Mouse (Mus musculus): Measurements from ENCODE around the gene Notch1.

Notch1 gene

DNA sequence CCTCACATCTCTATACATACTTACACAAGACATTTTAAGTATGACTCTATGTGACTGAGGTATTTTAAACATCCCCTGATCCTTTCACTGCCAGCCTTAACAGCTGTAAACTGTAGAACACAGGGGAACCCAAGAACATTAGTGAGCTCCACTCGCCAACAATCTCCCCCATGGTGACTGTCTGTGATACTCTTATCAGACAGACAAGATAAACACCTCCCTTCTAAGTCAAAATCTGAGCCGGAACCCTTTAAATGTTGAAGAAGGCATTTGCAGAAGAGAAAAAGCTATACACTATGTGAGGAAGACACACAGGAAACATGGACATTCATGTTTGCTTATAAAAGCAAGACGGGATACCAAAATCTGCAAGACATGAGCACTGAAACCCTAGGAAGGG, 72.6 kb downstream of the Notch1 start:
- no peak for DNase-seq

DNA sequence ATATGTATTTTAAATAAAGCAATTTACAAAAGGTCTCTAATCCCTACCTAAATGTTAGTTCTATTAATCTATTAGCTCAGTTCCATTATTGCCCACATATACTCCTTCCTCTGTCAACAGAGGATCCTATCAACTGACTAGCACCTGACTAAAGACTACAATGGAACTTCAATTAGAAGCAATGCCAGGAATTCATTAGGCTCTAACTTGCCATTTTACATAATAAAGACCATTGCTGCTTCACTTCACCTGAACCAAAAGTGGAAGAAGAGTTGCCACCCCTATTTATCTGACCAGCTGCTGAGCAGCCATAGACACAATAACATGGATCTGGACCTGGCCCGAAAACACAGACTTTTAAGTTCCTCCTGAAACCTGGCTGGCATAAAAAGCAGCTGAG, 73.6 kb downstream of the Notch1 start:
- DNase-seq = no peak

DNA sequence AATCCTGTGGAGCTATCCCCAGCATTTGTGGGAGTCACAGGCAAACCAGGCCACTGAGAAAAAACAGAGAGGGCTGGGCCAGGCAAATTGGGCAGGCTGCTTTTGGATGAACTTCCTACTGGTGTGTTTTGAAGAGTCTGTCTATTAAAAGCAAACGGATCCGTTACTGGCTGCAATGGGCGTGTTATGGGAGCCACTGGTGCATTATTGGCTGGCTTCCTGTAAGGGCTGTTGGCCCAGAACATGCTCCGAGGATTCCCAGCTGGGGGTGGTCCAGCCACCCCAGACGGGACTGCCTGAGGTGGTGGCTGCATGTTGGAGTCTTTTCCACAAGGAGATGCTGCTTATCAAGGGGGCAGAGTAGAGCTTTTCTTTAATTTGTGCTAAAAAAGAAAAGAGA, 74.8 kb downstream of the Notch1 start:
- no peak for DNase-seq

DNA sequence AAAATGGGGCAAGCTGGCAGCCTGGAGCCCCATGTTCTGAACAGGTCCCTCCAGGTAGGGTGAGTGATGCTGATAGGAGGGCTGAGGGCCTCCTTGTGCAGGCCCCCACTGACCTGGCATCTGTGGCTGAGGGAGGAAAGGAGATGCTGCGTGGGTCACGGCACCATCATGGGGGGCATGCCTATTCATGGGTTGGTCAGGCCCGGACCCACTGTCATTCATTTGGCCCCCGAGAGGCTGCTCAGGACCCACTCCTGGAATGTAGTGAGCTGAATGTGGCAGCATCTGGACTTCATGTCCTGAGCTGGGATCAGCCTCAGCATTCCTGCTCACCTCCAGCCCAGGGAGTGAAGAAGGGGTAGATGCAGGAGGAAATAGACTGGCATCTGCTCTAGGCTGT, 75.2 kb downstream of the Notch1 start:
- no peak for DNase-seq

DNA sequence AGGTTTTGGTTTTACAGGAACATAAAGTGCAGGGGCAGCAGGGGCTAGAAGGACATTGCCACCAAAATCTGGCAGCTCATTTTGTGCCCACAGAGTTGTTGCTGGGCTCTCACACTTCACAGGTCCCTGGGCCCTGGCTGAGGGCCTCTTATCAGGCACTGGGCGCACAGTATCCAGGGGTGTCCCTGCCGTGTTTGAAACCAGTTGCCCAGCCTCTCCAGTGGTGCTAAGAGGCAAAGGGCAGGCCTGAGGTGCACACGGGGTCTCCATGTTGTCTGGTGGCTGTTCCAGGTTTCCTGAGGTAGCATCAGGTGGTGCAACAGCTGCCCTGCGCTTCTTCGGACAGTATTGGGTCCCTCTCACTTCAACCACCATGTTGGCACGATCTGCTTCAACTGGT, 76.8 kb downstream of the Notch1 start:
- no peak for DNase-seq

DNA sequence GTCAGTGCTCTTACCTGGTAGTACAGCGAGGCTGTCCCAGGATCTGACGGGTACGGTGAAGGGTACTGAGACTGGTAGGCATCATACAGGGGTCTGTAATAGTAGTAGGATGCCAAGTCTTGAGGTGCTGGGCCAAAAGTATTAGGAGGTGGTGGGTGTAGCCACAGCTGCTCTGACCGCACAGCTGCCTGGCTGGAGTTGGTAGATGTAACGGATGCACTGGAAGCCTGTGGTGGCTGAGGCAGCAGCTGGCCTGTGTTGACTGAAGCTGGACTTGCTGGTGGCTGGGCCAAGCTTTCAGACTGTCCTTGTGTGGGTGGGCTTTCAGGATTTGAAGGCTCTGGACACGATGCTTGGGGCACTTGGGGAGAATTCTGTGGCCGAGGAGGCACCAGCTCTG, 78.1 kb downstream of the Notch1 start:
- DNase-seq = no peak

DNA sequence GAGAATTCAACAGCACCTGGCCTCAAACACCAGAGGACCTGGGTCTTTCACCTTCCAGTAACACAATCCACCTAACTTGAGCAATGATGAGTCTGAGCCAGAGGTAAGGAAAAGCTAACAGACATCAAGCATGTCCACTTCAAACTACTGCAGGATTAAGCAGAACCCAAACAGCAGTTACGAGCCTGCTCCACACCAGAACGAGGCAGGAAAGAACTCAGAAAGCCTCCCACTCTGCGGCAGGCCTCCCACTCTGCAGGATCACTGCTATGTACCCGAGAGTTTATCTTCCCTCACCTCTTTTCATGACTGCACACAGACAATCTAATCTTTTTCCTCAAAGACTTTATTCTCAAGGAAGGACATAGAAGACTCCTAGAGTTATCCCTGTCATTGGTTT, 79.2 kb downstream of the Notch1 start:
- no peak for DNase-seq

DNA sequence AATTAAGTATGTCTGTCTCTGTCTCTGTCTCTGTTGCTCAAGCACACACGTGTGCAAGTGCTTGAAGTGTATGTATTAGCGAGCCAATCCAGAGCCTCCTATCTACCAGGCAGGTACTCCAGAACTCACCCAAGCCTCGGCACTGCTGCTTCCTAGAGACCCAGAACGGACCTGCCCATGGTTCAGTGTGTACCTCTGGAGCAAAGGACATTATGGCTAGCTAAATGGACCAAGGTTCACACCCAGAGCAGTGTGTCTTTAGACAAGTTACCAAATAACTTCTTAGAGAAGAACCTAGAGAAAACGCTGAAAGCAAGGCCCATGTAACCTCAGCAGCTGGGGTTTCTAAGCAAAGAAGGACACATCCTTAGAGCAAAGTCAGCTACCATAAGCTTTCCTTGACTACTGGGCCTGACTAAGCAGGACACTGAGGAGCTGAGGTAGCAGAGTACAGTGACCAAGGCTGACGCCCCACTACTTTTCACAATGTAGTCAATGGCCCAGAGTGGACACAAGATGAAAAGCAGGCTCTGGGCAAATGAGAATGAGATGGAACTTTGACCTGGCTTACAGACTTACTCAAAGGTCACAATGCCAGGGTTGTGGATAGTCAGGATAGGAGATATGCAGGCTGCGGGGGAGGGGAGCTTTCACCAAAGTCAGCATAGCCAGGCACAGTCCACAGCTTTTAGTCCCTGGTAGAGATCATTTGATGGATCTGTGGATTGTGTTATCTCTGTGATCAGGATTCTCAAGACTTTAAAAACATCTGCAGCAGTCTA, 81.5 kb downstream of the Notch1 start:
- no peak for DNase-seq

DNA sequence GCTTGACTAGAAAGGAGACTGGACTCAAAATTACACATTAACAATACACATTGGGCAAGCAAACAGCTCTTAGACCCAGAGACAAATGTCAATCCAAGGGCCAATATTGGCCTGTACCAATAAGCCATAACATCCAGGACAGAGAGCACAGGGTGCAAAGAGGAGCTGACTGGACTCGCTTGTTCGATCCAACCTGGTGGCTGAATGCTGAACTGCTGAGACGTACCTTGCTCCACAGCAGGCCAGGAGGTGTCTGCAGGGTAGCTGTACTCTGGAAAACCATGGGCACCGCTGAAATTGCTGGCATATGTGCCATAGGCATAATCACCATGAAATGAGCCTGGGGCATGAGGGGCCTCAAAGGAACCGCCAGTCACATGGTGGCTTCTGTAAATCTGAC, 86.6 kb downstream of the Notch1 start:
- DNase-seq = no peak

DNA sequence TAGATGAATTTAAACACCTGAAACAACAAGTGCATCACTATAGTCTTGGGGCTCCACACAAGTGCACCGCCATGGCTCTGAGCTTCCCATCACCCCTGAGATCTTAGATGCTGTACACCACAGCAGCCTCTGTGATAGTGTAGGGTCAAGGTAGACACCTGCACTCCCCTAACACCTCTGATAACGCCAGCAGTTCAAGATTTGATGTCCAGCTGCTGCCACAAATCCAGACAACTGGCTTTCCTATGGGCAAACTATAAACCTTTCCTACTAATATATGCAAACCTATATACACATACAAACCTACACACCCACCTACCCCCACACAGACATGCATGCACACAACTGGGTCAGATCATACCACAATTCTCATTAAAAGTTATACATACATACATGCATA, 91.9 kb downstream of the Notch1 start:
- no peak for DNase-seq

DNA sequence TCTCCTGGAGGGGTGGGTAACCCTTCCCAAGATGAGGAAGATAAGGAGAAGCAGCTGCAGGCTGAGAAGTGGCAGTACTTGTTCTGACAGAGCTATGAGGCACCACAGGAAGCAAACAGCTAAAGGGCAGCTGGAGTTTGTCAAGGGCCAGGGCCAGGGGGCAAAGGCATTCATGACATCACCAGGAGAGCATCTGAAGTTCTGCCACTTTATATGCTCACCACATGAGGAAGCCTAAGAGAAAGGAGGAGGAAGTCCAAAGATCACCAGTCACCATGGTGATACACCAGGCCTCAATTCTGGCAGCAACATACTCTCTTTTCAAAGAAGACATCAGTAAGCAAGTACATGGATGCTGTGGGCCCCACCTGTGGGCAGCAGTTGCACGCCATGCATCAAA, 93.4 kb downstream of the Notch1 start:
- no peak for DNase-seq

DNA sequence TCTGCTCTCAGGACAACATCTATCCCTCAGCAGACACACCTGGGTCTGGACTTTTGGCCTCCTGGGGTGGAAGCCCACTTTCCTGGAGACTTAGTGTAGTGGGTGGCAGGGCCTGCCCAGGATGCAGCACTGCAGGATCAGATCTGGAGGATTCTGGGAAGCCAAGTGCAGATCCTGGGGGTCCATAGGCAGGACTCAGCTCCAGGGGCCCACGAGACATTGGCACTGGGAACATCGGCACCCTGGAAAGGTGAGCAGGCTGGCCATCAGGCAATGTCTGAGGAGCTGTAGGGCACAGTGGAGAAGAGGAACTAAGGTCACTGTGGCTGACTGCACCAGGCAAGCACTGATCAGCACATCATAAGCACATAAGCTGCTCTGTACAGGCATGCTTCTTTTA, 94.5 kb downstream of the Notch1 start:
- DNase-seq = no peak

DNA sequence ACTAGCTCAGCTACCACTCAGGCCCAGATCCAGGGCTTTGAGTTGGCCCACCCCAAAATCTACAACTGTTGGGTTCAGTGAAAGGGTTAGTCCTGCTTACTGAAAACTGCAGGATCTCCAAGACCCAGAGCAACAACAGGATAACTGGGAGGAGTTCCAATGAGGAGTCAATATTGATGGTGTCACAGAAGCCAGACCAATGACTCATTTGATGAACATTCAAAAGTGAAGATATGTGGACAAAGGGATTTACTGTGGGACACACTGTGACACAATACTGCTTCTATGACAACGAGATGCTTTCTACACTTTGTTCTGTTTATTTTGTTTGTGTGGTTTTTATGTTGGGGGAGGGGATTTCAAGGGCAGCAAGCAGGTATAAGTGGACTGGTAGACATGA, 98.3 kb downstream of the Notch1 start:
- no peak for DNase-seq

DNA sequence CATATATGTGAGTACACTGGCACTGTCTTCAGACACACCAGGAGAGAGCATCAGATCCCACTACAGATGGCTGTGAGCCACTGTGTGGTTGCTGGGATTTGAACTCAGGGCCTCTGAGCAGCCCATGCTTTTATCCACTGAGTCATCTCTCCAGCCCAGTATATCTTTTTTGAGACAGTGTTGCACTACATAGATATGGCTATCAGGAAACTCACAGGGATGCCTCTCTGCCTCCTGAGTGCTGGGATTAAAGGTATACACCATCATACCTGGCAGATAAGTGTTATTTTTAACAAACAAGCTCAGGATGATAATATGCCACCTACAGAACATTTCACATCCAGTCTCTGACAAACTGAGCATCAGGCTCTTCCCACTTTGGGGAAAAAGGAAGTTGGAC, 99.4 kb downstream of the Notch1 start:
- no peak for DNase-seq

DNA sequence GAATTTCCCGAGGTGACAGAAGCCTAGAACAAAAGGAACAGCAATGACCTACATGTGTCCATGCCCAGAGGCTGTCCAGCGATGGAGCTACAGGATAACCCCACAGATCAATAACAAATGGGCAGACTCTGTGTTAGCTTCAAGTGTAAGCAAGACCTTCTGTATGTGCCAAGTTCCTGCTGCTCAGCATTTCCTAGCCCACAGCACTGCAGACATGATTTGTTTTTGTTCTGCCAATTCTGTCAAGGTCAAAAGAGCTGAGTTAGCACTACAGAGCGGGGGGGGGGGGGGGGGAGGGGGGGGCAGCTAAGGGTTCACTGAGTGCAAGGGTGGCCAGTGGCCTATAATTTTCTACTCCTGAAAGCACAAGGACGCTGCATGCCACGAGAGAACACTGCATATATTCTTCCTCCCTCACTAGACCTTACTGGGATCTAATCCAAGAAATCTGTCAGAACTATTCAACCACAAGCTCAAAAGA, 105.5 kb downstream of the Notch1 start:
- no peak for DNase-seq

DNA sequence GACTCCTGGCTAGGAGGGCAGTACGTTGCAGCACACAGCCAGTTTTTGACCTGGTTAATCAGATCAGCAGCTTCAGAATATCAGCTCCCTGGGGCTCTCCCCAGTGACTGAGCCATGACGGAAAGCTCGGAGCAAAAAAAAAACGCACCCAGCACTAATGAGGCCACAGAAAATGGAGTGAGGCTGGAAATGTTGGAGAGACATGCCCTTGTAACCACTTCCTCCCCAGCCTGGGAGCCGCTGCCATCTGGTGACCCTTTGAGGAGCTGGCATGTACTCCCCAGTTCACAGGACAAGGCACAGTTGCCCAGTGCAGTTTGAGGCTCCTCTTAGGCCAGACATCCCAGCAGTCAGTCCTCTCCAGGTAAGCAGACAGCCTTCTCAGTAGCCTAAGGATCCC, 106.4 kb downstream of the Notch1 start:
- DNase-seq = no peak

DNA sequence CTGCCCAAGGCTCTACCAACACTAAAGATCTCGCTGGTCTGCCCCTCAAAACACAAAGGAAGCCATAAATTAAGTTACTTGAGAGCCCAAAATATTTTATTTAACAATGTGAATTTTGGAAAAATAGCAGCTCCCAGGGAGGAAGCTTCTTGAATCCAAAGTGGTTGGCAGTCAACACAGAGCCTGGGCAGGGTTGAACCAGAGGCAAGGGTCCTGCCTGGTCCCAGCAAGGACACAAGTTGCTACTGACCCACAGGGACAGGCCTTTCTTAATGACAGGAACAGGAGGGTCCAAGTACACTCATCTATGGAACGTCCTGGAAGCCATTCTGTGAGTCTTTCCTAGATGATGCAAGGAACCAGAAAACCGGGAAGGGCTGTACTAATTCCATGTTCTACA, 107.1 kb downstream of the Notch1 start:
- no peak for DNase-seq

DNA sequence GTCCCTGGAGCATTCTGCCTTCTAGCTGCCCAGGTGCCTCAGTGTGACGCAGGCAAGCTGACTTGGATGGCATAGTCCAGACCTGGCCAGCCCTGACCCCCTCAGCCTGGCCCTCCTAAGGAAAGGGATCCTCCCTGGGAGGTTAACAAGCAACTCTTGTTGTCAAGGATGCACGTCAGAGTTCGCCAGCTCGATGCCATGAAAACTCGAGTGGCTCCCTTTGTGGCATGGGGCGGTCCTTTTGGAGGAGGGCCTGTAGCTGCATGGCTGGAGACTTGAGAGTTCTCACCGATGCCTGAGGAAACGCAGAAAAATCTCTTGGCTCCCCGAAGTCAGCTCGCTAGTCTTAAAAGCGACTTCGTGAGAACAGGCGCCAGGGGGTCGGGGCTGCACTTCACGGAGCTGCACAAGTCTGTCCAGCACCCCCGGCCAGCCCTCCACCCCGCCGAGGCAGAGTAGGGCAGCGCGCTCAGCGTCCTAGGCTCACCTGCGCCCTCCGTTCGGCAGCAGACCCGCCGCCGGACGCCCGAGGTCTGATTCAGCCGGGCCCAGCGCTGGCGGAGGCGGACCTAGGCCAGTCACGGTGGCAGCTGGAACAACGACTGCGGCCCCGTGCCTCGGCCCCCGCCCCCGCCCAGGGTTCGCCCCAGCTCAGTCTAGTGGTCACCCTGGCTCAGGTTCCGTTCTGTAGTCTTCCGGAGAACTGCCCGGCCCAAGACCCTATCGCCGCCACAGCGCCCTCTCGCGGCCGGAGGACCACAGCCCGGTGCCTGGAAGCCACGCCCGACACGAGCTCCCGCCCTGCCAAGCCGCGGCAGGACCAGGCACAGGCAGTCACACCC, 107.7 kb downstream of the Notch1 start, which contains the start of gene Inpp5e:
TSS of gene Inpp5e (minus strand) at position 689 of the 842 bp plus-strand sequence.
- peak; percentile 94 for DNase-seq

All from right cerebral cortex, postnatal 25 days (tissue).